In genomic region chr6:90809960-90810362, GRCm38 (mm10) we compare ENCODE assay signal across 8 mouse cellular contexts.
DNase-seq lines count a peak whose midpoint lies in the region; ATAC-seq lines count a peak whose summit lies in the region.

No protein-coding gene starts in this region.

- intact Hi-C loops in left cerebral cortex, postnatal 10 days (cut with DNase I) = no loop called here

- H3K9me3 ChIP-seq in intestine, embryonic 15.5 days = no peaks in the 10 kb centered on the region

- WGBS in intestine, embryonic 15.5 days = 4% methylated on average over 22 of the region's 22 CpGs

- H3K4me1 ChIP-seq in intestine, embryonic 15.5 days (replicated peaks) = peaks cover 14% of the 10 kb centered on the region

- H3K27ac ChIP-seq in intestine, embryonic 15.5 days = no peak overlapping the region

- H3K27me3 ChIP-seq in intestine, embryonic 15.5 days (replicated peaks) = peaks cover 3% of the 10 kb centered on the region; the same call in 1 of the 2 replicates

- no peaks in the 10 kb centered on the region for H3K36me3 ChIP-seq in intestine, embryonic 15.5 days

- H3K4me2 ChIP-seq in intestine, embryonic 15.5 days (replicated peaks) = peak overlapping the region; percentile 35

- peak; percentile 76 for ATAC-seq in granulocyte monocyte progenitor cell, adult 5-6 weeks (replicated peaks; ENCODE audit: poor library complexity, severe bottlenecking)
- ATAC-seq in intestine, embryonic 15.5 days = peak; percentile 76
- ATAC-seq in megakaryocyte-erythroid progenitor cell, adult 5-6 weeks (replicated peaks; ENCODE audit: low FRiP score, low TSS enrichment, poor library complexity, severe bottlenecking) = 0 out of 2 replicates have a peak, but pooled peaks have one; percentile 19
- no peak for ATAC-seq in monocyte, adult 5-6 weeks (replicated peaks; ENCODE audit: insufficient number of reproducible peaks, low FRiP score, low TSS enrichment, poor library complexity, severe bottlenecking)

- DNase-seq in adrenal gland, adult 18-20 months (ENCODE audit: low spot score in 2 of 2) = peak; percentile 19 to 36
- peak; percentile 75 for DNase-seq in embryo, embryonic 11.5 days (ENCODE audit: low read depth, low spot score)
- DNase-seq in left cerebral cortex, postnatal 10 days (ENCODE audit: extremely low spot score in 1 of 2, low spot score in 2 of 2) = peak; percentile 94 to 96
- DNase-seq in right cerebral cortex, postnatal 25 days = peak; percentile 95

- no peak overlapping the region for H3K9ac ChIP-seq in intestine, embryonic 15.5 days

- no peak overlapping the region for H3K4me3 ChIP-seq in intestine, embryonic 15.5 days (replicated peaks)

Comparison
In these comparisons a context has a peak if more than half of its experiments do, and no peak if none do; other contexts are left out.
1. DNase-seq: peak in every context shown above with its lines; median percentile 95 in left cerebral cortex, postnatal 10 days; 95 in right cerebral cortex, postnatal 25 days; 75 in embryo, embryonic 11.5 days; 28 in adrenal gland, adult 18-20 months.